Mouse (Mus musculus): Measurements from ENCODE around the gene Gzmm.

DNA sequence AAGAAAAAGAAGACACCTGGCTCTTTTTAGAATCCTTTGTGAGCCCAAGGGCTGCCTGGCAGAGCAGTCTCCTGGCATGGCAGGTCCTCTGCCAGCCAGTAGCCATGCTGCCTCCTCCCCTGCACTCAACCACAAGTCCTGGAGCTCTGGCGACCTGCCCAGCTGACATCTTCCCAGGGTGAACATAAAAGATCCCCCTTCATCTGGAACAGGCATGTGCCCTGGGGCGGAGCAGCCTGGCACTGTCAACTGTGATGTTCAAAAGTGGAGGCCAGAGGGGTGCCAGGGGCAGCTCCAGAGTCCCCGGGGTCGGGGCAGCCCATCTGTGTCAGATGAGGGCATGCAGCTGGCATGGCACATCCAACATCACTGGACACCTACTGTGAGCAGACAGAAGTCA is 26.2 kb downstream of the Gzmm start:
- TF ChIP-seq EP300 (IDR thresholded peaks at IDR 0.05; ENCODE audit: low read depth) = no peak
- TF ChIP-seq CTCF (IDR thresholded peaks at IDR 0.05; ENCODE audit: low read depth) = no peak
